Mouse (Mus musculus) erythroblast, embryonic 14.5 days (primary cell): Measurements from ENCODE around the gene Trim46. TPM values are rescaled to one million over a fixed set of nuclear protein-coding genes. Genes with fewer than 3 reads are reported as not detected.

Experiments
- H3K27me3 ChIP-seq: 2 replicates; pipeline ENCODE4 v1.6.1; 2012; ENCODE audit warnings: inconsistent platforms; ENCODE audit not compliant: control insufficient read depth
- H3K36me3 ChIP-seq: 2 replicates; pipeline ENCODE4 v1.6.1; 2012; ENCODE audit warnings: mild to moderate bottlenecking, inconsistent platforms; ENCODE audit not compliant: control insufficient read depth
- H3K4me1 ChIP-seq: 2 replicates; pipeline ENCODE4 v1.6.1; 2012; ENCODE audit warnings: inconsistent platforms; ENCODE audit not compliant: control insufficient read depth
- H3K4me3 ChIP-seq: replicated peaks from 2 replicates; pipeline ENCODE3; 2012; ENCODE audit warnings: moderate library complexity, mild to moderate bottlenecking, inconsistent platforms
- H3K9me3 ChIP-seq: 2 replicates; pipeline ENCODE4 v1.6.1; 2012; ENCODE audit warnings: low read length, inconsistent platforms, mixed read lengths; ENCODE audit not compliant: control insufficient read depth
- GATA1 ChIP-seq: IDR thresholded peaks from 2 replicates; pipeline ENCODE4 v1.6.1; 2012; ENCODE audit warnings: low read length, inconsistent platforms, mixed read lengths
- TAL1 ChIP-seq: IDR thresholded peaks from 3 replicates; pipeline ENCODE4 v1.6.1; 2012; ENCODE audit warnings: low read length, inconsistent platforms, mixed read lengths
- polyA plus RNA-seq: library from polyadenylated mRNA; stranded (reverse); fragments of >175 nt; gene quantifications from 2 replicates; pipeline ENCODE4 v1.2.3, GENCODE M21; 2012

Gene Trim46
- polyA plus RNA-seq, 1 experiment = 0.02 TPM

- H3K27me3 ChIP-seq = peaks cover 46% of the 10 kb centered on the region
- H3K4me1 ChIP-seq = peaks cover 4% of the 10 kb centered on the region
- no peaks in the 10 kb centered on the region for H3K36me3 ChIP-seq
- H3K9me3 ChIP-seq = no peaks in the 10 kb centered on the region
- TF ChIP-seq TAL1 = no peak
- TF ChIP-seq GATA1 = no peak
- H3K4me3 ChIP-seq = no peak within 1 kb of the TSS
Observed at GRCm38 (mm10) chr3:89259076-89259475, 13.0 kb upstream of the Trim46 start, which contains the start of gene Dpm3. Gene Dpm3, plus strand, starts transcription at chr3:89259358.

GRCm38 (mm10) chr3:89256177-89256576 lies 10.1 kb upstream of the Trim46 start:
- Histone ChIP-seq H3K4me3 (no peak overlapping the region), H3K27me3 (peaks cover 61% of the 10 kb centered on the region), H3K9me3 (no peaks in the 10 kb centered on the region), H3K36me3 (no peaks in the 10 kb centered on the region), H3K4me1 (peaks cover 8% of the 10 kb centered on the region)
- TF ChIP-seq GATA1 (no peak), TAL1 (no peak)

- Histone ChIP-seq H3K4me1 (peaks cover 16% of the 10 kb centered on the region), H3K27me3 (peaks cover 70% of the 10 kb centered on the region), H3K9me3 (no peaks in the 10 kb centered on the region), H3K36me3 (no peaks in the 10 kb centered on the region), H3K4me3 (no peak overlapping the region)
- no peak for TF ChIP-seq TAL1
- TF ChIP-seq GATA1 = no peak
Observed at GRCm38 (mm10) chr3:89254994-89255393, 8.9 kb upstream of the Trim46 start.

DNA sequence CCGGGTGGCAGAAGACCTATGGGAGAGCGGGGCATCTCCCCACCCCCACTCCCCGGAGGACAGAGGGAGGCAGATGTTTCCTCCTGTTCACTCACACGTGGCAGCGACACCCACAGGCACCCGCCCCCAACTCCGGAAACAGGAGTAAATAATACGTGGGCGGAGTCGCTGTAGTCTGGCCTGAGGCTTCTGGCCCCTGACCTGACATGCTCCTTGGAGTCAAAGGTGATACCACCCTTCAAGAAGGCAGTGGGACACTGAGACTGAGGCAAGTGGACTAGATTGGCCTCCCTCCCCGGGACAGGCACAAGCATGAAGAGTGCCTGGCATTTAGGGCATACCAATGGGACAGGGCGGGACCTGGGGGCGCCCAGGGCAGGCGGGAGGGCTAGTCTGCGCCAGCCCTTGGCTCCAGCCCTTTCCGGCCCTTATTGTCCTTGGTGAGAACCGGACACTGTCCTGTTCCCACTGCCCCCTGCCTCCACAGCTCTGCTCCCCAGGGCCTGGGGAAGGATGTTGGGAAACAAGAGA lies 5.3 kb upstream of the Trim46 start:
- no peak overlapping the region for H3K4me3 ChIP-seq
- H3K9me3 ChIP-seq = no peaks in the 10 kb centered on the region
- no peak for TF ChIP-seq TAL1
- TF ChIP-seq GATA1 = no peak
- peaks cover 27% of the 10 kb centered on the region for H3K4me1 ChIP-seq
- H3K36me3 ChIP-seq = peaks cover 9% of the 10 kb centered on the region
- peaks cover 40% of the 10 kb centered on the region for H3K27me3 ChIP-seq

DNA sequence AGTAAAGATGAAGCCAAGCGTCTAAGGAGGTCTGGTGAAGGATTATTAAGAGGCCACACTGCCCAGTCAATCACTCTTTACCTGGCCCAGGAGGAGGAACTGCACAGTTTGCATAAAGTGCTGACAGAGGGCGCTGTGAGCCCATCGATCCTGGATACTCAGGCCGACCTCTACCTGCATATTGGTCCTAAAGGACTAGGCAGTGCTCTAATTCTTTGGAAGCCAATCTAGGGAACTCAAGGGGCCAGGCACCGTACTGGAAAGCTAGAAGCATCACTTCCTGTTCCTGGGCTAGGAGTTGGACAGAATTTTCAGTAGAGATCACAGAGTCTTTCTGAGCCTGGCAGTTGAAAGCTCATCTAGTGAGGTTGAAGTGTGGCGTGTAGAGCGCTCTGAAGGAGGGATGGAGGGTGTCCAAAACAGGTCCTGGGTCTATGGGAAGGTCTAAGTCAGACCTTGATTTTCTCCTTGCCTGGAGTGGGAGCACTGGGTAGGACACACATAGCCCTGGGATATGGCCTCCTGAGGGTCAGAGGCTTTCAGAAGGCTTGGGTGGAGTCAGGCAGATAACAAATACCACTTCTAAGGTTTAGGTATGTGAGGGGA lies 4.4 kb upstream of the Trim46 start:
- TF ChIP-seq TAL1 (no peak), GATA1 (no peak)
- Histone ChIP-seq H3K4me1 (peaks cover 36% of the 10 kb centered on the region), H3K9me3 (no peaks in the 10 kb centered on the region), H3K36me3 (peaks cover 9% of the 10 kb centered on the region), H3K4me3 (no peak overlapping the region), H3K27me3 (peaks cover 41% of the 10 kb centered on the region)

GRCm38 (mm10) chr3:89247466-89247865 lies 1.4 kb upstream of the Trim46 start:
- no peak overlapping the region for H3K4me3 ChIP-seq
- H3K4me1 ChIP-seq = peaks cover 48% of the 10 kb centered on the region
- no peak for TF ChIP-seq TAL1
- no peak for TF ChIP-seq GATA1
- H3K9me3 ChIP-seq = no peaks in the 10 kb centered on the region
- peaks cover 52% of the 10 kb centered on the region for H3K27me3 ChIP-seq
- H3K36me3 ChIP-seq = peaks cover 9% of the 10 kb centered on the region

- no peaks in the 10 kb centered on the region for H3K9me3 ChIP-seq
- TF ChIP-seq TAL1 (no peak), GATA1 (no peak)
- peaks cover 35% of the 10 kb centered on the region for H3K27me3 ChIP-seq
- H3K36me3 ChIP-seq = peaks cover 9% of the 10 kb centered on the region
- H3K4me1 ChIP-seq = peaks cover 39% of the 10 kb centered on the region
- peak within 1 kb of the TSS; percentile 82 for H3K4me3 ChIP-seq
Observed at GRCm38 (mm10) chr3:89245688-89246171, 379 bp downstream of the Trim46 start, which contains the start of gene Krtcap2. Gene Krtcap2, plus strand, starts transcription at chr3:89245966.

DNA sequence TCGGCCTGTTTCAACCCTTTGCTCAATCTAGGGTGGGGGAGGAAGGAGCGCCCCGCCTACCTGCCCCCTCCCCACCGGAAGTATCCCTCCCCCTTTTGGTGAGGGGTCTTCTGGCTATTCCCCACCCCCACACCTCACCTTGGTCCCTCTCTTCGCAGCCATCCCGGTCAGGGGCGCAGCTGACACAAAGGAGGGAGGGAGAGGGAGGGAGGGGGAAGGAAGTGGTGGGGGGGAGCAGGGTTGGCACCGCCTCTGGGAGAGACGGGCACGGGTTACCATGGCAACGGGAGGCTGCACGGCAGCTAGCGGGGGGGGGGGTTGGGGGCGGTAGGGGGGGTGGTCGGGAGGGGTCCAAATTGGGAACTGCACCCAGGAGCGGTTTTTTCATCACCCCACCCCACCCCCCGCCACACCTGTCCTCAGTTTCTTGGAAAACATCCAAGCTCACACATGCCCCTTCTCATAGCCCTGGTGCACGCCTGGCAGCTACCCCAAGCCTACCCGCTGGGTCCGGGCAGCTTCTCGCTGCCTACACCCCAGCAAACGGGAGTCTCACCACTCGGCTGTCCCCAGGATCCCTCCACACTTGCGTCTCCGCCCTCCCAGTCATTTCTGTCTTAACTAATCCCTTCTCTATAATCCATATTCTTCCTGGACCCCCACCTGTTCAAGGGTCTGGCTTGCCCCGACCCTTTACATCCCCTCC lies 974 bp downstream of the Trim46 start:
- Histone ChIP-seq H3K27me3 (peaks cover 30% of the 10 kb centered on the region), H3K4me3 (no peak overlapping the region), H3K36me3 (peaks cover 9% of the 10 kb centered on the region), H3K4me1 (peaks cover 35% of the 10 kb centered on the region), H3K9me3 (no peaks in the 10 kb centered on the region)
- TF ChIP-seq TAL1 (no peak), GATA1 (no peak)

DNA sequence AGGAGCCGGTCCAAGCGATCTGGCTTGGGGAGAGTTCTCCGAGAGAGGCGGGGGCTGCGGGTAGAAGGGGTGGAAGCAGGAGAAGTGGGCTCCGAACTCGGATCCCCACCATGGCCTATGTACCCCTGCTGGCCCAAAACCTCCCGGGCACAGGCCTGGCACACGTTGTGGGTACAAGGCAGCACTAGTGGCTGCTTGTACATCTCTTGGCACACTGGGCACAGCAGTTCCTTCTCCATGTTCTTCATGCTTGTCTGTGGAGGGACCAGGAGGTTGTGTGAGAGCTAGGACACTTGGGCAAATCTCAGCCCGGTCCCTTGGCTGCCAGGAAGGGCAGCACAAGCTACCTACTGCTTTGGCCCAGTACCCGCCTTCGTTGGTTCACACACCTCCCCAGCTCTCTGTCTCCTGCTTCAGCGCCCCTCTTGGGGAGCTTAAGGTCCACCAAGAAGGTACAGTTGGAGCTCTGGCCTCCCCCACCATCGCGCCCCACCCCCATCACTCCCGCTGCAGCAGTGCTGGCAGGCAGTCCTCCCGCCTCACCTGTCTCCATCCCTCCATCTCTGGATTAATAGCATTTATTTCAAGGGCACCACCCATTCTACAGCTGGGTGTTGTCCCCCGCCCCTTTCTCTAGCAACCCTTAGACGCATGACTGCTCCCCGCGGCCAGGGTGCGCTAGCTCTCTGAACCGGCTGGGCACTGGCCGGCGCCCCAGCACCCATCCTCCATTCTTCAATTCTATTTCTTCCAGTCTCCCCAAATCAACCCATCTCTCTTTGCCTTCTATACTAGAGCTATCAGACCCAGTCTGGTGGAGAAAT lies 1.7 kb downstream of the Trim46 start:
- Histone ChIP-seq H3K27me3 (peaks cover 30% of the 10 kb centered on the region), H3K9me3 (no peaks in the 10 kb centered on the region), H3K4me3 (no peak overlapping the region), H3K36me3 (peaks cover 3% of the 10 kb centered on the region), H3K4me1 (peaks cover 35% of the 10 kb centered on the region)
- no peak for TF ChIP-seq TAL1
- TF ChIP-seq GATA1 = no peak
